Mouse (Mus musculus) bone marrow, adult 2 months (tissue): ENCODE measurements around the gene Rtn1. TPM values are rescaled to one million over a fixed set of nuclear protein-coding genes. Genes with fewer than 3 reads are reported as not detected.

ENCODE experiments used
- H3K27ac ChIP-seq: fragments of 200-500 bp; 2 replicates; pipeline ENCODE4 v1.5.1; 2012; ENCODE audit warnings: low read depth, mild to moderate bottlenecking, control low read depth, inconsistent platforms, low read length; ENCODE audit not compliant: control insufficient read depth, poor library complexity, insufficient read depth
- H3K4me1 ChIP-seq: fragments of 200-500 bp; 2 replicates; pipeline ENCODE4 v1.6.1; 2011; ENCODE audit warnings: low read length; ENCODE audit not compliant: control insufficient read depth, insufficient read depth
- H3K4me3 ChIP-seq: fragments of 200-500 bp; replicated peaks from 2 replicates; pipeline ENCODE3; 2011; ENCODE audit warnings: mild to moderate bottlenecking, low read depth, low read length, control low read depth; ENCODE audit not compliant: control insufficient read depth
- CTCF ChIP-seq: fragments of 200-500 bp; IDR thresholded peaks from 2 replicates; pipeline ENCODE4 v1.5.1; 2011; ENCODE audit warnings: low read length, control low read depth; ENCODE audit not compliant: control insufficient read depth, insufficient read depth
- POLR2A ChIP-seq: fragments of 200-500 bp; IDR thresholded peaks from 2 replicates; pipeline ENCODE4 v1.6.1; 2011; ENCODE audit warnings: low read depth, mild to moderate bottlenecking, control low read depth, low read length, borderline replicate concordance; ENCODE audit not compliant: control insufficient read depth
- WGBS: fragments of 180-500 bp; shearing (Covaris S2); methylation state at CpG from one replicate; pipeline ENCODE4 v1.1.7; 2018; 5-methylcytosine and 5-hydroxymethylcytosine counted together
- polyA plus RNA-seq: library from polyadenylated mRNA; stranded (reverse); fragments of >200 nt; gene quantifications from 2 replicates; pipeline ENCODE4 v1.2.4, GENCODE M21; 2011; ENCODE audit warnings: low replicate concordance; ENCODE audit not compliant: missing spikeins, insufficient read depth, insufficient read length

Gene Rtn1
- polyA plus RNA-seq, 1 experiment: not detected

- no peaks in the 10 kb centered on the region for H3K4me1 ChIP-seq
- H3K27ac ChIP-seq: no peak overlapping the region
- 44% methylated on average over 4 of the region's 4 CpGs for WGBS
- no peak overlapping the region for H3K4me3 ChIP-seq
- TF ChIP-seq POLR2A (no peak), CTCF (no peak)
Measured at GRCm38 (mm10) chr12:72422681-72423080, 13.8 kb upstream of the Rtn1 start.

- Histone ChIP-seq H3K4me3 (no peak overlapping the region), H3K4me1 (no peaks in the 10 kb centered on the region), H3K27ac (no peak overlapping the region)
- no peak for TF ChIP-seq POLR2A
- peak; percentile 45; the same call in 1 of the 2 replicates for TF ChIP-seq CTCF
- WGBS: 37% methylated on average over 3 of the region's 3 CpGs
Measured at GRCm38 (mm10) chr12:72417762-72418161, 8.9 kb upstream of the Rtn1 start.

- WGBS: 1% methylated on average over 63 of the region's 63 CpGs
- TF ChIP-seq CTCF: no peak
- TF ChIP-seq POLR2A: no peak
- H3K4me3 ChIP-seq: no peak overlapping the region
- H3K27ac ChIP-seq: no peak overlapping the region; the same call in 1 of the 2 replicates
- H3K4me1 ChIP-seq: no peaks in the 10 kb centered on the region
Measured at GRCm38 (mm10) chr12:72408111-72408891, 553 bp downstream of the Rtn1 start.

DNA sequence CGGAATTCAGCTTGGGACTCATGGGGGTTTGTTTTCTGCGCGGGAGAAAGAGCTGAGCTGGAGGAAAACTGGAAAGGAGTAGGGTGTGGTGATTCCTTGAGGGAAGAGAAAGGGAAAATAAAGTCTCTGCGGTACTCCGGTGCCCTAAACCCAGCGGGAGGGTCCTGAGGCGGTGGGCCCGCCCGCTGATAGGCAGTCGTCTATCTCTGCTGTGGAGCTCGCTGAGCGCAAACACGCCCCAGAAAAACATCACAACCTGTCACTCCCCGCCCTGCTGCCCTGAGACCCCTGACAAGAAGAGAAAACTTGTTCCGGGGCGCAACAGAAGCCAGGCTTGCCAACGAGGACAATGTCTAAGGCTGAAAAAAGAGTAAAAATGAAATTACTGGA, 1.1 kb downstream of the Rtn1 start:
- Histone ChIP-seq H3K4me1 (no peaks in the 10 kb centered on the region), H3K27ac (no peak overlapping the region), H3K4me3 (no peak overlapping the region)
- TF ChIP-seq POLR2A: no peak
- TF ChIP-seq CTCF: no peak
- WGBS: 3% methylated on average over 17 of the region's 17 CpGs

DNA sequence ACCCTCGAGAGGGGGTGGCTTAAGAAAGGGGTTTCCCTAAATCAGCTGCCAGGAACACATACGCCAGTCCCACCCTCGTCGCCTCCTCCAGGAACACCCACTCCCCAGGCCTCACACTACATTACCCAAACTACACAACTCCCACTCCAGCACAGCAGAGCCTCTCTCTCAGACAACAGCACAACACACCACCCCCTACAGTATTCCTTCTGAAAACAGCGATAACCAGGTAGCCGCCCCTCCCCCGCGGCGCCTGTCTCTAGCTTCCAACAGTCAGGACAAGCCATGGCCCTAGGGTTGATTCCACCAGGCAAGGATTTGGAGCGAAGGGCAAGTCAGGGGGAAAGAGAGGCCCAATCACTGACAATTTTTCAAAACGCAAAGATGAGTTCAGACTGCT, 1.7 kb downstream of the Rtn1 start:
- TF ChIP-seq CTCF: no peak
- no peak for TF ChIP-seq POLR2A
- no peaks in the 10 kb centered on the region for H3K4me1 ChIP-seq
- H3K27ac ChIP-seq: no peak overlapping the region
- H3K4me3 ChIP-seq: no peak overlapping the region
- 34% methylated on average over 11 of the region's 11 CpGs for WGBS

GRCm38 (mm10) chr12:72405031-72405430, 3.8 kb downstream of the Rtn1 start:
- Histone ChIP-seq H3K27ac (no peak overlapping the region), H3K4me1 (no peaks in the 10 kb centered on the region), H3K4me3 (no peak overlapping the region)
- 76% methylated on average over 5 of the region's 5 CpGs for WGBS
- TF ChIP-seq CTCF (no peak), POLR2A (no peak)

- WGBS: 72% methylated on average over 13 of the region's 13 CpGs
- Histone ChIP-seq H3K4me3 (no peak overlapping the region), H3K4me1 (no peaks in the 10 kb centered on the region), H3K27ac (no peak overlapping the region)
- TF ChIP-seq POLR2A: no peak
Measured at GRCm38 (mm10) chr12:72393046-72393805, 15.6 kb downstream of the Rtn1 start.

GRCm38 (mm10) chr12:72390346-72390745, 18.5 kb downstream of the Rtn1 start:
- no peak overlapping the region for H3K27ac ChIP-seq
- H3K4me1 ChIP-seq: no peaks in the 10 kb centered on the region
- H3K4me3 ChIP-seq: no peak overlapping the region
- 63% methylated on average over 2 of the region's 2 CpGs for WGBS
- TF ChIP-seq POLR2A: no peak
- no peak for TF ChIP-seq CTCF
